Mouse (Mus musculus): ENCODE results near the gene Lrmda. TPM values are rescaled to one million over a fixed set of nuclear protein-coding genes. Genes with fewer than 3 reads are reported as not detected.
A peak's percentile ranks its signal among the peaks of the same experiment; 100 is the strongest.

Gene Lrmda
- polyA plus RNA-seq, 1 experiment from 2014 or later, result 0.23 TPM

DNA sequence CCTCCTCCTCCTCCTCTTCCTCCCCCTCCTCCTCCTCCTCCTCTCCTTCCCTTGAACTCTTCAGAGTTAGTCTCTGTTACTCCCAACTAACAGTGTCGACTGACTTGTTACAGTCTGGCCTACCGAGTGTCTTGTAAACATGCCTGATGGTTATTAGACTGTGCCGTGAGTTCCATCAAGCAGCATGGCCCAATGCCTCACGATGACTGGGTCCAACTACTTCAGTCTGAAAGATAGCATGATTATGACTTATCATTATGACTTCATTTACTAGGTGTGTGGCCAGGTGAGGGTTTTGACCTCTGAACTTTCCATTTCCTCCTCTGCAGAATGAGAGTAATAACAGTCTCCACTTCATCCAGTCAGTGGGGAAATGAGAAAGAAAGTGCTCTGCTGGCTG lies 15.9 kb upstream of the Lrmda start:
- H3K4me2 ChIP-seq, result no peak overlapping the region
- H3K4me1 ChIP-seq (ENCODE audit: control insufficient read depth, insufficient read depth, low read length), result no peaks in the 10 kb centered on the region
- H3K9me3 ChIP-seq (ENCODE audit: control insufficient read depth, low read length), result no peaks in the 10 kb centered on the region
- H3K27me3 ChIP-seq (ENCODE audit: control insufficient read depth, insufficient read depth, low read length), result no peaks in the 10 kb centered on the region
- ATAC-seq (ENCODE audit: low FRiP score), result no peak
- 87% methylated on average over 4 of the region's 4 CpGs for WGBS
- H3K9ac ChIP-seq (ENCODE audit: low read length), result no peak overlapping the region
- H3K27ac ChIP-seq (ENCODE audit: low read depth, low read length), result no peak overlapping the region
- no peak for DNase-seq (ENCODE audit: low spot score, missing footprints)
- no peaks in the 10 kb centered on the region for H3K36me3 ChIP-seq (ENCODE audit: control insufficient read depth, insufficient read depth, low read length)
- H3K4me3 ChIP-seq (ENCODE audit: low read depth, low read length), result no peak overlapping the region

DNA sequence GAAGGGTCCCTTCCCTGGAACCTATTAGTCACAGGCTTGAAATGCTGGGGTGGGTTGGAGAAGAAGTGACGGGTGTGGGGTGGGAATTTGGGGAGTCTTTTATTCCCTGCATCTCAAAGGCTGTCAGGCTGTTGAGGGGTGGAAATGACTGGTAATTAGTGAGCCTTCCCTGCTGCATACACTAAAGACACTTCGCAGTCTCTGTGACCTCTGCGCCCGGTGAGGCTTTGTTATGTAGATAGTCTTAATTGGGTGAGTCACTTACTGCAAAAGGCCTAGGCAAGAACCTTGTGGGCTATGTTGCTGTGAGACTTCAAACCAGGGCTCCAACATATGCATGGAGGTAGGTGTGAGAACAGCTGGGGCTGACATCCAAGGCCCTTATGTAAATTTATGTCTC lies 14.6 kb upstream of the Lrmda start:
- Histone ChIP-seq H3K9ac (ENCODE audit: low read length) (no peak overlapping the region), H3K4me3 (ENCODE audit: low read depth, low read length) (no peak overlapping the region), H3K27ac (ENCODE audit: low read depth, low read length) (no peak overlapping the region), H3K9me3 (ENCODE audit: control insufficient read depth, low read length) (no peaks in the 10 kb centered on the region), H3K4me2 (no peak overlapping the region), H3K36me3 (ENCODE audit: control insufficient read depth, insufficient read depth, low read length) (no peaks in the 10 kb centered on the region), H3K4me1 (ENCODE audit: control insufficient read depth, insufficient read depth, low read length) (no peaks in the 10 kb centered on the region), H3K27me3 (ENCODE audit: control insufficient read depth, insufficient read depth, low read length) (no peaks in the 10 kb centered on the region)
- DNase-seq (ENCODE audit: low spot score, missing footprints), result no peak
- no peak for ATAC-seq (ENCODE audit: low FRiP score)
- WGBS, result 36% methylated on average over 4 of the region's 4 CpGs

GRCm38 (mm10) chr14:22007006-22007405 lies 12.5 kb upstream of the Lrmda start:
- Histone ChIP-seq H3K27ac (ENCODE audit: low read depth, low read length) (no peak overlapping the region), H3K36me3 (ENCODE audit: control insufficient read depth, insufficient read depth, low read length) (no peaks in the 10 kb centered on the region), H3K4me2 (no peak overlapping the region), H3K4me3 (ENCODE audit: low read depth, low read length) (no peak overlapping the region), H3K4me1 (ENCODE audit: control insufficient read depth, insufficient read depth, low read length) (no peaks in the 10 kb centered on the region), H3K27me3 (ENCODE audit: control insufficient read depth, insufficient read depth, low read length) (no peaks in the 10 kb centered on the region), H3K9me3 (ENCODE audit: control insufficient read depth, low read length) (no peaks in the 10 kb centered on the region), H3K9ac (ENCODE audit: low read length) (no peak overlapping the region)
- WGBS, result 91% methylated on average over 6 of the region's 6 CpGs
- ATAC-seq (ENCODE audit: low FRiP score), result no peak
- no peak for DNase-seq (ENCODE audit: low spot score, missing footprints)

DNA sequence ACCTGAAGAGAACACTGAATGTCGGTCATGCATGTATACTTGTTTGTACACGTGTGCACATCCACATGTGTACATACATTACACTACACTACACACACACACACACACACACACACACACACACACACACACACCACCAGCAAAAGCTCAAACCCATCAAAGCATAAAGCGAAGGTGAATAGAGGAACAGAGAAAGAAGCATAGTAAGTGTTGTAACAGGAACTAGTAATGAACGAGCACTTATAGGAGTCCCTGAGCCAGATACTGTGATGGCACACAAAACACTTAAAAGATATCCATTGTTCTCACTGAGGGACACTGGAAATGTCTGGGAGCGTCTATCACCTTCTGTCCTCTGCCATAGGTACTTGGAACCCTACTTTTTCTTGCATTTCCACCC lies 5.2 kb upstream of the Lrmda start:
- H3K9ac ChIP-seq (ENCODE audit: low read length), result no peak overlapping the region
- no peak overlapping the region for H3K27ac ChIP-seq (ENCODE audit: low read depth, low read length)
- H3K36me3 ChIP-seq (ENCODE audit: control insufficient read depth, insufficient read depth, low read length), result no peaks in the 10 kb centered on the region
- 89% methylated on average over 5 of the region's 5 CpGs for WGBS
- ATAC-seq (ENCODE audit: low FRiP score), result no peak
- 0 out of 2 replicates have a peak, but pooled peaks cover 3% of the 10 kb centered on the region for H3K4me1 ChIP-seq (ENCODE audit: control insufficient read depth, insufficient read depth, low read length)
- H3K9me3 ChIP-seq (ENCODE audit: control insufficient read depth, low read length), result no peaks in the 10 kb centered on the region
- no peak for DNase-seq (ENCODE audit: low spot score, missing footprints)
- peaks cover 2% of the 10 kb centered on the region for H3K27me3 ChIP-seq (ENCODE audit: control insufficient read depth, insufficient read depth, low read length)
- no peak overlapping the region for H3K4me3 ChIP-seq (ENCODE audit: low read depth, low read length)
- H3K4me2 ChIP-seq, result no peak overlapping the region

DNA sequence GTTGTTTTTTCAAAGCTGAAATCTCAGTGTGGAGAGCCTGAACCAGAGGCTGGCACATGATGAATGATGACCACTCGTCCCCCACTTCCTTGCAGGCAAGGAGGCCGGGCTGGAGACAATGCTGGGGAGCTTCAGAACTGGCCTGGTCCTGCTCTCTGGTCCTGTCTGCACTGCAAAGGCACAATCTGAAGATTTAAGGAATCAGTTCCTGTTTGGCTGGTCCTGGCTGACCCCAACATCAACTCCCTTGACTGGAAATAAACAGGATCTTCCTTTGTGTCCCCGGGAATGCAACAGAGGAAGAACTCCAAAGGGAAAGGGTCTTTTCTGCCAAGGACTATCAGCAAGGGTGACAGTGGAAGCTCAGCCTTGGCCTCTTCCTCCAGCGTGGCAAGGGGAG lies 4.7 kb upstream of the Lrmda start:
- H3K4me3 ChIP-seq (ENCODE audit: low read depth, low read length), result no peak overlapping the region
- 75% methylated on average over 4 of the region's 4 CpGs for WGBS
- H3K27me3 ChIP-seq (ENCODE audit: control insufficient read depth, insufficient read depth, low read length), result peaks cover 2% of the 10 kb centered on the region
- H3K27ac ChIP-seq (ENCODE audit: low read depth, low read length), result no peak overlapping the region
- no peaks in the 10 kb centered on the region for H3K36me3 ChIP-seq (ENCODE audit: control insufficient read depth, insufficient read depth, low read length)
- H3K4me2 ChIP-seq, result no peak overlapping the region
- no peak overlapping the region for H3K9ac ChIP-seq (ENCODE audit: low read length)
- H3K4me1 ChIP-seq (ENCODE audit: control insufficient read depth, insufficient read depth, low read length), result peaks cover 7% of the 10 kb centered on the region; the same call in 1 of the 2 replicates
- no peak for ATAC-seq (ENCODE audit: low FRiP score)
- no peak for DNase-seq (ENCODE audit: low spot score, missing footprints)
- H3K9me3 ChIP-seq (ENCODE audit: control insufficient read depth, low read length), result no peaks in the 10 kb centered on the region

DNA sequence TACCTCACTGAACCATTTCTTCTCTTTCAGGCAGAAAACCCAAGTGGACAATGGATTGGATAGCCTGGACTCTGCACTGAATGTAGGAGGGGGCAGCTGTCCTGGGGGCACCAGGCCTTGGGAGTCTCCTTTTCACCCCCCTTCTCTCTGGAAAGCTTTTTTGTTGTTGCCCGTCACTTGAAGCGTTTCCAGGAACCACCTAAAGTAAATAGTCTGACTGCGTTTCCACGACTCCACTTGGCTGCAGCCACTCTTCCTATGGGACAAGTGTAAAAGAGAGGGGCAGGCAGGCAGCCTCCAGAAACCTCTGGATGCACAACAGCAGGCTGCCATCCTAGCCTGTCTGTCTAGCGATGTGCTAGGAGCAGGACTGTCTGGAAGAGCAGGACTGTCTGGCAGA lies 2.5 kb upstream of the Lrmda start:
- 76% methylated on average over 5 of the region's 5 CpGs for WGBS
- peaks cover 2% of the 10 kb centered on the region for H3K27me3 ChIP-seq (ENCODE audit: control insufficient read depth, insufficient read depth, low read length)
- ATAC-seq (ENCODE audit: low FRiP score), result no peak
- H3K9ac ChIP-seq (ENCODE audit: low read length), result no peak overlapping the region
- H3K36me3 ChIP-seq (ENCODE audit: control insufficient read depth, insufficient read depth, low read length), result no peaks in the 10 kb centered on the region
- H3K4me1 ChIP-seq (ENCODE audit: control insufficient read depth, insufficient read depth, low read length), result peaks cover 7% of the 10 kb centered on the region; the same call in 1 of the 2 replicates
- H3K9me3 ChIP-seq (ENCODE audit: control insufficient read depth, low read length), result no peaks in the 10 kb centered on the region
- H3K27ac ChIP-seq (ENCODE audit: low read depth, low read length), result no peak overlapping the region
- H3K4me2 ChIP-seq, result no peak overlapping the region
- DNase-seq (ENCODE audit: low spot score, missing footprints), result no peak
- H3K4me3 ChIP-seq (ENCODE audit: low read depth, low read length), result no peak overlapping the region

- Histone ChIP-seq H3K27me3 (ENCODE audit: control insufficient read depth, insufficient read depth, low read length) (peaks cover 2% of the 10 kb centered on the region), H3K9ac (ENCODE audit: low read length) (peak overlapping the region; percentile 59; the same call in 1 of the 2 replicates), H3K27ac (ENCODE audit: low read depth, low read length) (no peak overlapping the region)
Measured at GRCm38 (mm10) chr14:22019949-22020845, 685 bp downstream of the Lrmda start.

GRCm38 (mm10) chr14:22020885-22021284 lies 1.4 kb downstream of the Lrmda start:
- Histone ChIP-seq H3K4me2 (no peak overlapping the region), H3K4me1 (ENCODE audit: control insufficient read depth, insufficient read depth, low read length) (peaks cover 7% of the 10 kb centered on the region; the same call in 1 of the 2 replicates), H3K9ac (ENCODE audit: low read length) (no peak overlapping the region), H3K36me3 (ENCODE audit: control insufficient read depth, insufficient read depth, low read length) (no peaks in the 10 kb centered on the region), H3K27me3 (ENCODE audit: control insufficient read depth, insufficient read depth, low read length) (no peaks in the 10 kb centered on the region; the same call in 1 of the 2 replicates), H3K9me3 (ENCODE audit: control insufficient read depth, low read length) (no peaks in the 10 kb centered on the region), H3K4me3 (ENCODE audit: low read depth, low read length) (no peak overlapping the region), H3K27ac (ENCODE audit: low read depth, low read length) (no peak overlapping the region)
- ATAC-seq (ENCODE audit: low FRiP score) (0 out of 2 replicates have a peak, but pooled peaks have one; percentile 22), DNase-seq (ENCODE audit: low spot score, missing footprints) (peak; percentile 89)
- whole genome bisulfite sequencing, result 21% methylated on average over 2 of the region's 2 CpGs

More at GRCm38 (mm10) chr14:22019949-22020845, 685 bp downstream of the Lrmda start:
- no peaks in the 10 kb centered on the region for H3K36me3 ChIP-seq (ENCODE audit: control insufficient read depth, insufficient read depth, low read length)
- H3K4me2 ChIP-seq, result peak overlapping the region; percentile 71
- WGBS, result 32% methylated on average over 12 of the region's 12 CpGs
- H3K9me3 ChIP-seq (ENCODE audit: control insufficient read depth, low read length), result no peaks in the 10 kb centered on the region
- peak; percentile 91 for DNase-seq (ENCODE audit: low spot score, missing footprints)
- no peak for ATAC-seq (ENCODE audit: low FRiP score)
- H3K4me1 ChIP-seq (ENCODE audit: control insufficient read depth, insufficient read depth, low read length), result peaks cover 7% of the 10 kb centered on the region; the same call in 1 of the 2 replicates
- H3K4me3 ChIP-seq (ENCODE audit: low read depth, low read length), result peak overlapping the region; percentile 30

GRCm38 (mm10) chr14:22023533-22023932 lies 4.0 kb downstream of the Lrmda start:
- Histone ChIP-seq H3K36me3 (ENCODE audit: control insufficient read depth, insufficient read depth, low read length) (no peaks in the 10 kb centered on the region), H3K9ac (ENCODE audit: low read length) (no peak overlapping the region), H3K4me3 (ENCODE audit: low read depth, low read length) (no peak overlapping the region), H3K27ac (ENCODE audit: low read depth, low read length) (no peak overlapping the region), H3K4me1 (ENCODE audit: control insufficient read depth, insufficient read depth, low read length) (peaks cover 7% of the 10 kb centered on the region; the same call in 1 of the 2 replicates), H3K9me3 (ENCODE audit: control insufficient read depth, low read length) (no peaks in the 10 kb centered on the region), H3K27me3 (ENCODE audit: control insufficient read depth, insufficient read depth, low read length) (no peaks in the 10 kb centered on the region; the same call in 1 of the 2 replicates), H3K4me2 (no peak overlapping the region)
- DNase-seq (ENCODE audit: low spot score, missing footprints), result no peak
- WGBS, result 77% methylated on average over 4 of the region's 4 CpGs
- no peak for ATAC-seq (ENCODE audit: low FRiP score)

Measured in midbrain, embryonic 11.5 days (tissue).